Mouse (Mus musculus) mouse embryonic stem cell (cell line): ENCODE measurements around the gene Prr5.

ENCODE experiments used
- in situ Hi-C, 2 experiments: fragments of 300-500 bp; cut with MboI; formaldehyde crosslinking; loops; 1 replicate in 1 of 2; 3 replicates in 1 of 2; pipeline ENCODE4 v1.14.3; 2019 to 2020; ENCODE audit warnings: low sequenced_read_pairs in 2 of 2, low pct_unique_long_range_greater_than_20kb in 1 of 2, mixed read lengths in 1 of 2; ENCODE audit not compliant: unreplicated experiment in 1 of 2

Gene Prr5

DNA sequence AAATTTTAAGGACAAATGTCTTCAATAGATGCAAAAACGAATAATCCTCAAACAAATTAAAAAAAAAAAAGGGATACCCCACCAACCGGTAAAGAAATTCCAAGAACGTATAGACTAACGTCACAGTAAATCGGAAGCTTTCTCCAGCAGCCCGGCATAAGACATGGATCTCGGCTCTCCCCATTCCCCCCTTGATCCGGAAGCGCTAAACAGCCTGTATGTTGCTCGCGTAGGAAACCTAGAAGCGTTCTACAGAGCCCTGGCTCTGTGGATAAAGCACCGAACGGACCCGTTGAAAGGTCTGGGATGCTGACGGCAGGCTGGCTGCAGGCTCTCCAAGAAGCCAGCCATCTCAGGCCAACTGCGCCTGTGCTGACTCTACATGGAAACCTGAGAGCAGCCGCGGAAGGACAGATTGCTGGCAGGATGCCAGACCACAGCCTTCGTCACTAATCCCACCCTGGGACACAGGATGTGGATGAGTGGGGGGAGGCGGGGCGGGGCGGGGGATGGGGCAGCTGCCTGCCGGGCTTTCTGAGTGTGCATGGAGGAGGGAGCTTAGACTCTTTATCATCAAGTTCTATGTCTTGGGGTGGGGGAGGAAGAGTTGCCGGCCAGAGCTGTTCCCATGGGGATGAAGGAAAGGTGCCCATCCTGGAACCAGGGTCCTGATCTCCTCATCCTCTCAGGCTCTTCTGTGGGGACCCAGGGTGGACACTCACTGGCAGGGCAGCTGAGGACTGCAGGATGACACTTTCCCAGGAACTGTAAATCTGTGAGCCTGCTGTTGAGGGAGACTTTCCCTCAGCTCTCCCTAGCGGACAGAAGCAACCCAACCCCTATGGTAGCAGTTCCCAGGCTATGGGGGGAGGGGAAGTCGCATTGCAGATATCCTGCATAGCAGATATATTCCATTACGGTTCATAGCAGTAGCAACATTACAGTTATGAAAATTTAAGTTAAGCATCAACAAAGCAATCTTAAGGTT lies 15.1 kb upstream of the Prr5 start:
- in situ Hi-C loops: no loop called here

DNA sequence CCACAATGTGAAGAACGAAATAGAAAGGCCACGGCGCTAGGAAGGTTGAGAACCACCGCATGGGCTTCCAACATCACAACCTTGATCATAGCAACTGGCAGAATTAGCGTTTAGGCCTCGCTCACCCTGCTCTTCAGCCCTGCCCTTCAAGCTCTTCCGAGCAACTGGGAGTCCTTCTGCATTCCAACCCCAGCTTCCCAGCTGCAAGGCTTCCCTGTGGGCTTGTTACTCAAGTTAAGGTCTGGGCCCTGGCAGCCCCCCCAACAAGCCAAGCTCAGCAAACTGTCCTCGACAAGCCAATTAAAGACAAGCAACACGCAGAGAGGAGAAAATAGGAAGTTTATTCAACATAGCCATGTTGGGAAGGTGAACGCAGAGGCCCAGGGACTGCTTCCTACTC lies 14.4 kb upstream of the Prr5 start:
- in situ Hi-C loops: no loop called here

DNA sequence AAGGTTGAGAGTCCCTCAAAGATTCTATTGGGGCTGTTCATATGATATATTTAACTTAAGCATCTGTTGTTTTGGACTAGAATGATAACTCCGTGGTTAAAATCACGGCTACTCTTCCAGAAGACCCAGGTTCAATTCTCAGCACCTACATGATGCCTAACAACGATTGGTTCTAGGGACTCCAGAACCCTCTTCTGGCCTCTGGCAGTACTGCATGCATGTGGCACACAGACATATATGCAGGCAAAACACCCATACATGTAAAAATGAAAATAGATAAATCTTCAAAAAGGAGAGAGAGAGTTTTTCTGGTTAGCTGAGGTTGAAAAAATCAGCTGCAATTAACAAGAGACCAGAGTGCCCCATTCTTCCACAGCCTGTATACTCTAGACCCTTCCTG lies 12.7 kb upstream of the Prr5 start:
- in situ Hi-C loops: no loop called here

DNA sequence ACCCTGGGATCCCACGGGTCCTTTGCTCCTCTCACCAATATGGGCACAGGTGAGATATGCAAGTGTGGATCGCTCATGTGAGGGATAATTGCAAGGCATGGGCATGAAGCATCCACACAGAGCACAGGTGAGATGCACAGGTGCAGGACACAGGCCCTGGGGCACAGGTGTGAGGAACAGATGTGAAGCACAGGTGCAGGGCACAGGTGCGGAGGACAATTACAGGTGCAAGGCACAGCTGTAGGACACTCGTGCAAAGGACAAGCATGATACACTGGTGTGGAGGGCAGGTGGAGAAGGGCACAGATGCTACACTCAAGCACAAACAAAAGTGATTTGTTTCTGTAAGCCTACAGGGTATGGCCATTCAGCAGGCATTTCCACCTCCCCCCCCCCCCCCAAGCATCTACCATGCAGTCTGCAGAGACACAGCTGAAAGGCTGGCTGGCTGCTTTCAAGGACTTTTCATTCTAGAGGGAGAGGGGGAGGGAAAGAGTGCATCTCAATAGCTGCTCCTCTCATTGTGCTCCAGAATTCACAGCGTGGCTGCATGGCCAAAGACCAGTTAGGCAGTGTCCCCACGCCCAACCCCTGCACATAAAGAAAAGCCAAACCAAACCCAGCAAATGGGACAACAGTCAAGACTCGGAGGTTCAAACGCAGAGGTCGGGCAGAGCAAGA lies 11.9 kb upstream of the Prr5 start:
- in situ Hi-C loops: no loop called here

DNA sequence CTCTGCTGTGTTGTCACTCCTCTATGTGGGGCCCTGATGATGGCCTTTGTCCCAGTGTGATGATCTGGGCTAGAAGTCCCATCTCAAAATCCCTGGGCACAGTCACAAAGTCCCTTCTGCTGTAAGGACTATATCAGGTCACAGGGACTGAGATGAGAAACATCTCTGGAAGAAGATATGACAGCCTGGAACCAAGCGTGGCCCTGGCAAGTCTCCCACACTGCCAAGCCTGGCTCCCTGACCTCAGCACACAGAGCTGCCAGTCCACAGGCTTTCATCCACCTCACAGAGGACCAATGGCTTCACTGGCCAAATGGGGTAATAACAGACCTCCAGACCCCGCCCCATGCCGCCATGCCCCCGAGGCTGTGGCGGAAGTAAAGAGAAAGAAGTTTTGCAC lies 10.8 kb upstream of the Prr5 start:
- in situ Hi-C loops: no loop called here

DNA sequence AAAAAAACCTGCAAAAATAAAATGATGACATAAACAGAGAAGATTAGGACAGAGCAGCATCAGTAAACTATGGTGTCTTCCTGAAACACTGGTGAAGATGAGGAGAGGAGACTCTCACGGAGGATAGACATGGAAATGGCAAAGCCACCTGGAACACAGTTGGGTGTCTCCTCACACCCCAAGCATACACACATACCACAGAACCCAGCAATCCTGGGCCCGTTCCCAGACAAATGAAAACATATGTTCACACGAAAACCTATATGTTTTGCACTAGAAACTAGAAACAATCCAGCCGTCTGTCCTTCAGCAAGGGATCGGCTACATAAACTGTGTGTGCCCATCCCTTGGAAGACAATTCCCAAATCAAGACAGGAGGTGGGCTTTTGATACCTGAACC lies 9.6 kb upstream of the Prr5 start:
- in situ Hi-C loops: no loop called here

DNA sequence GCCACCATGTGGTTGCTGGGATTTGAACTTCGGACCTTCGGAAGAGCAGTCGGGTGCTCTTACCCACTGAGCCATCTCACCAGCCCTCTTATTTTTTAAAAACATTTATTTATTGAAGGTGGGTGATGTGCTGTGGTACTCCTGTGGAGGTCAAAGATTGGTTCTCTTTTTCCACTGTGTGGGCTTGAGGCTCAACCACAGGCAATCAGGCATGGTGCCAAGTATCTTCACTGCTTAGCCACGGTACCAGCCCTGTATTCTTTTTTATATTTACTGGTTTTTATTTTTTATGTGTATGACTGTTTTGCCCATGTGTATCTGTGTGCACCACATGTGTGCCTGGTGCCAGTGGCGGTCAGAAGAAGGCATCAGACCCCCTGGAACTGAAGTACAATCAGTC lies 8.1 kb upstream of the Prr5 start:
- in situ Hi-C loops: no loop called here

DNA sequence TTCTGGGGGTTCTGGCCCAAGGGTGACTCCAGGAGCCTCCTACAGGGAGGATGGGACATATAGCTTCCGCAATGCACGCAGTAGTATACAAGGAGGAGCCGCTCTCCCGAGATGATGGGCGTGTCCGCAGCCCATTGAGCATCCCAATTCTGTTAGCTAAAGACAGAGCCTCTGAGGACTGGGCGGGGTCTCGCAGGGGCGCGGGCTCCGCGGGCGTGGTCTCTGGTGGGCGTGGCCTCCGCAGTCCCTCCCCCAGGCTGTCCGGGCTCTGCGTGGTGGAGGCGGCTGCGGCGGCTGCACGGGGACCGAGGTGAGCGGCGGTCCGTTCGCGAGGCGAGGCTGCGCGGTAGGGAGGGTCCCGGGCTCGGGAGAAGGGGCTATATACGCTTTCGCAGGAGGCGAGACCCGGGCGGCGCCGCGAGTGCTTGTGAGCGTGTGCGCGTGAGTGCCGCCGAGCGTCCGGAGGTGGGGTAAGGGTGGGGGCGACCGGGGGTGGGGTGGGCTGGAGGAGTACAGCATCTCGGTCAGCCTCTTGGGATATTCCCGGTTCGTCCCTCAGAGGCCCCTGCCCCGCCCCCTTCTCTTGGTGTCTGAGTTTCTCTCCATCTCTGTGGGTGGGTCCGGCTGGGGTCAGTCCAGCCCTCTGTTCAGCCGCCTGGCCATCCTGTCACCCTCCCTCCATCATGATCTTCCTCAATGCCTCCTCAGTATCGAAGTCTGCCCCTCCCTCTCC lies 6.3 kb upstream of the Prr5 start:
- in situ Hi-C loops: no loop called here

DNA sequence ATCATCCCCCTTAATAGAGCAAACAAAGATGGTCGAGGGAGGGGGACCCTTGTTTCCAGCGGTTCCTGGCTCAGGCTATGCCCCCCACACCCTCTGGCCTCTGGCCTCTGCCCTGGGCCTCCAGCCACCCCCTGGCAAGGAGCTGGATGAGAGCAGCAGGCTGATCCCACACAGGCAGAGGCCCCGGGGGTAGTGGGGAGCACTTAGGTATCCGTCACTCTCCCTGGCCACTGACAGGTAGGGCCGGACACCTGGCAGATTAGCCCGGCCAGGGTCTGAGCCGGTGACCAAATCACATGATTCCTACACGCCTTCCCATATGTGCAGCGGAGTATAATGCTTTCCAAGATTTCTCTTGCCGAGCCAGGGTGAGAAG lies 5.7 kb upstream of the Prr5 start:
- in situ Hi-C loops: no loop called here

DNA sequence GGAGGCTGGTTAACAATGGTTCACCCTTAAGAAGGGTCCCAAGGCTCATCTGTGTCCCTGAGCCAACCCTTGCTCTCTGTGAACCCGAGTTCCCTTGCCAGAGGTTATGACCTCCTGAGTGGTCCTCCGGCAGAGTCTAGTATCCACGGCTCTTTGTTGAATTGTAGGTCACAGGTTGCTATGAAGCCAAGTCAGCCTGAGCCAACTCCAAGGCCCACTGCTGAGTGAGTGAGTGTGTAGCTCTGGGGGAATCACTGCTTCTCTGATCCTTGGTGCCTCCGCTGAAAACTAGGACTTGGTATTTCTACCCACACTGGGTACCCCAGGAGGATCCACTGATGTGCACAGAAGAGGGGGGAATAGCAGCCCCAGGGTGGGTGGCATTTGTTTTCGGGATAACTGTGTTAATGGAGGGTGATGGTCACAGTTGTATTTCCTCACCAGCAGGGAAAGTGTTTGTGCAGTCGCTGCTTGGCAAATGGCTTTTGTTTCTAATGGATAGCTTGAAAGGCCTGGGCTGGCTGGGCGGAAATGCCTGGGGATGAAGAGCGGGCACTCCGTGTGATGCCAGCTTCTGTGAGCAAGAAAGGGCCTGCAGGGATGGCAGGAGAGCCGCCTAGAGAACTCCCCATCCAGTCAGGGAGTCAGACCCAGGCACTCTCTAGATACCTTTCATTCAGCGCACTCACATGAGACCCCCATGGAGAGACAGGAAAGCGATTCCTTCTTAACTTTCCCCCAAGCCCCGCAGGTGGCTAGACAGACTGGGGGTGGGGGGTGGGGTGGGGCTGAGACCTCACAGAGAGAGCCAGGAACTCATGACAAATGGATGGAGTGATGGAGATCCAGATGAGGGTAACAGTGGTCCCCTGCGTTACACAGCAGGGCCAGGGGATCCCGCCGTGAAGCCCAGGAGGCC lies 4.6 kb upstream of the Prr5 start:
- in situ Hi-C loops: no loop called here

DNA sequence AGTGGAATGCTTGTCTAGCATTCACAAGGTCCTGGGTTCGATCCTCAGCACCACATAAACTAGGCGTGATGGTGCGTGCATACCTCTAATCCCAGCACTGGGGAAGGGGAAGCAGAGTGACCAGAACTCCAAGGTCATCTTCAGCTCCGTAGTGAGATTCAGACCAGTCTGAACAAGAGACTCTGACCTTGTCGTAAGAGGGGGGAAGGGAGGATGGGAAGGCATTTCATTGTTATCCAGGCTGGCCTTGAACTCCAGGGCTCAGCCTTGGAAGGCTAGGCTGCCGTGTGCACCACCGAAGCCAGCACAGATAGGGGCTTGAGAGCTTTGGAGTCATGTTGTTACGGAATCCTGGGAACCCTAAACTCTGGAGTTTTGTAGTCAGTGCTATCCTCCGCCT lies 3.8 kb upstream of the Prr5 start:
- in situ Hi-C loops: no loop called here

DNA sequence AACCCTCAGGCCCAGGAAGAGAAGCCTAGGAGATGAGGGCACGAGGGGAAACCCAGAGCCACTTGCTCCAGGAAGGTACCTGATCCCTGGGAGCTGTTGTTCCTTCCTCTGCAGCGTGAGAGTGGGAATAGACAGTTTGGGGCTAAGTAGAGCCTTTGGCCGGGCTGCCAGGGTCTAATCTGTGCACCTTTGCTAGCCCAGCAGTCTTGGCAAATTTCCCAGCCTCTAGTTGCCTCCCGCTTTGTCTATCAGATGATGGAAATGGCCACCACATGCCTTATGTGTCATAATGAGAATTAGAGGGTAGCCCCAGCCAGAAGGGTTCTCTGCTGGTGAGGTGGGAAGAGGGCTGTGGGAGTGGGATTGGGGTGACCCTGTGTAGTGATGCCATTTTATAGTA lies 3.4 kb upstream of the Prr5 start:
- in situ Hi-C loops: no loop called here

DNA sequence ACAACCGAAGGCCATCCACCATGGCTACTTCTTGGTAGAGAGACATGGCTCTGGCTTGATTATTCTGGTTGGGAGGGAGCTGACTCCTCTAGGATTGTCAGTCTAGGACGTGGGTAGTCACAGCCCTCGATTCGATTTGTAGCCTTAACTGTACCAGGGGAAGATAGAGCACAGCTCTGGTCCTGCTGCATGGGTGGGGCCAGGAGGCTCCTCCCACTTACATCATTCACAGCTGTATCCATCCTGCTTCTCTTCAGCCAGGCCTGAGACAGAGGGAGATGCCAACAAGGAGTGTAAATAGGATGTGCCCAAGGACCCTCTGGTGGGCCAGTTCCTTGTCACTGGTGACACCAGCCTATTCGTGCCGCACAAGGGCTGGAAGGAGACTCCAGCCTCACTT lies 1.8 kb upstream of the Prr5 start:
- in situ Hi-C loops: no loop called here

DNA sequence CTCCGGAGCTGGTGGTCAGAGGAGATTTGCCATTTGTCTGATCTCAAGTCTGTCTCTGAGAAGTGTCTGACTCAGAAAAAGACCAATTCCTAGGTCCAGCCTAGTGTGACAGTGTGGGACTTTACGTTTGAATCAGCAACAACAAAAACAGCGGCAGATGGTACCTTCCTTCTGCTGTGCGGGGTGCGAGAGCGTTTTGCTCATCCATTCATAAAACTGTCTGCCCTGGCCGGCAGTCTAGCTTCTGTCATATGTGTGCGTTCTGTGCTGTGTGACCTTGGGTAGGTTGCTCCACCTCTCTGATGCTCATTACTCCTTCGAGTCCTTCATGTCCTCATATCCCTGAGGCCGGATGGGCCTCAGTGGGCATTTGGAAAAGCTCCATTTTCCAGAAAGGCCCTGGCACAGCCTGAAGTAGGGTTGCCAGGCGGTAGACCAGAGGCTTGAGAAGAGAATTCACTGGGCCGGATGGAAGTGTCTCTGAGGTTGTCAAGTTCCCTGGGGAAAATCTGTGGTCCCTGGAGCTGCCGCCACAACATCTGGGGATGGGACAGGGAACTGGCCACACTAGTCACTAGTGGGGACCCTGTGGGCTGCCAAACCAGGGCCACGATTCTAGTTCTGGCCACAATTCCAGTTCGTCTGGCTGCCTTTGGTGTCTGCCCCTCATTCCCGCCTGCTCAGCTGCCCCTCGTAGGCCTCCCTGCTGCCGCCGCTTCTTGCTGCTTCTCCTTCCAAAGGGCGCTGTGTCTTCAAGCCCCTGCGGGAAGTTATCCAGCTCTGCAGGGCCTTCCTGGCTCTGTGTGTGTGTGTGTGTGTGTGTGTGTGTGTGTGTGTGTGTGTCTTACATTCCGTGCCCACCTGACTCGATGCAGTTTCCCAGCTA lies 594 bp downstream of the Prr5 start:
- in situ Hi-C loops: no loop called here

DNA sequence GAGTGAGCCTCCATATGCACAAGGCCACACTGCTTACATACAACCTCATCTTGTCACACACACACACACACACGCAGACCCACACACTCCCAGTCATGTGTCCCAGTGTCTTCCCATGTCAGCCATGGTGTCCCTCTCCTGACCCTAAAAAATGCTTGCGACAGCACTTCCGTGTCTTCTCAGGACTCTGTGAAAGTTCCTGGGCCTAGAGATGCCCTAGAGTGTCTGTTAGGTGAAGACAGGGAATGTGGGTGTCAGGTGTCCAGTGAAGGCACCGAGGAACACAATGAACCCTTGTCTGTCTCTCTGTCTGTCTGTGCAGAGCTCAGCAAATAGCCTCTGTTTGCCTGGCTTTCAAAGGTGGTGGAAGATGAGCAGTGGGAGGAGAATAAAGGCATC lies 1.2 kb downstream of the Prr5 start:
- in situ Hi-C loops: no loop called here

DNA sequence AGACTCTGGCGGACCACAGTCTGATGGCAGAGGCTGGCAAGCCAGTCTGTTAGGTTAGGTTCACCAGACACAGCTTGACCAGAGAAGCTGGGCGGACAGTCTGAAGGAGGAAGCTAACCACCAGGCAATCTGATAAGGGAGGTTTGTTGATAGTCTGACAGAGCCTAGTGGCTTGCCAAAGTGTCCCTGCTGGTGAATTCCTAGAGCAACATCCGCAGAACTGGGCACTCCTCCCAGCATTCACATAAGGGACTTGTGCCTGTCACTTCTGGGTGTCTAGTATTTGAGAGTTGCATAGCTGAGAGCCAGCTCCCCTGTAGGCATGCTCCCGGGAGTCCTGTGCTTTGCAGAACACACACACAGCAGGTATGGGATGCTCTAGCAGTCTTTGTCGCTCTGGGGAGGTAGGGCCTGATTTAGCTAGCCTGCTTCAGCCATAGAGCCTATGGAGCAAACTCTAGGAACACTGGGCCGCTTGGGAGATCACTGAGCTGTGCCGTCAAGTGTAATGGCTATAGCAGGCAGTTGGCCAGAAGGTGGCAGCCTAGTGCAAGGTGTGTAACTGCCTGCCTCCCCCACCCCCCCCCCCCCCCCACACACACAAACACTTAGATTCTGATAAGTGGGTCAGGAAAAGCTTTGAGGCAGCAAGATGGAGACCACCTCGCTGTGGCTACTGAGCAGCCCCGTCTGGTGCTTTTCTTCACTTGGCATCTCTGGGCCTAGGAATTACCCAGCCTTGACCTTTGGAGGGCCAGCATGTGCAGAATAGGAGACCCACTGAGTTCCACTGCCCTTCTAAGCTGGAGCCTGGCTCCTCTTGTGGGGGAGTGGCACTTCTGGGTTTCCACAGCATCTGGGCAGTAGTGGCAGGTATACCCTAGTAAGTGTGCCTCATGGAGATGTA lies 2.2 kb downstream of the Prr5 start:
- in situ Hi-C loops: no loop called here

DNA sequence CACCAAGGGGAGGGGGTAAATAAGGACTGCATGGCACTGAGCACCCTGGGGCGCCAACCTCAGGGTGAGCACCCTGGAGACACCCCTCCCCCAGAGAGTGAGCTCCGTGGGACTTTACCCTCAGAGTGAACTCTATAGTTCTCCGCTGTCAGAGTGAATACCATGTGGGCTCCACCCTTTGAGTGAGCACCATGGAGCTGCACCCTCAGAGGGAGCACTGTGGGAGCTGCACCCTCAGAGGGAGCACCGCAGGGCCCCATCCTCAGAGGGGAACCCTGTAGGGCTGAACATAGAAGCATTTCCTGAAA lies 2.8 kb downstream of the Prr5 start:
- in situ Hi-C loops: no loop called here
